Mouse (Mus musculus): ENCODE results near the gene Scrn1. TPM values are rescaled to one million over a fixed set of nuclear protein-coding genes. Genes with fewer than 3 reads are reported as not detected.

The Scrn1 gene
- polyA plus RNA-seq, 1 experiment from 2014 or later = 2.5 TPM

DNA sequence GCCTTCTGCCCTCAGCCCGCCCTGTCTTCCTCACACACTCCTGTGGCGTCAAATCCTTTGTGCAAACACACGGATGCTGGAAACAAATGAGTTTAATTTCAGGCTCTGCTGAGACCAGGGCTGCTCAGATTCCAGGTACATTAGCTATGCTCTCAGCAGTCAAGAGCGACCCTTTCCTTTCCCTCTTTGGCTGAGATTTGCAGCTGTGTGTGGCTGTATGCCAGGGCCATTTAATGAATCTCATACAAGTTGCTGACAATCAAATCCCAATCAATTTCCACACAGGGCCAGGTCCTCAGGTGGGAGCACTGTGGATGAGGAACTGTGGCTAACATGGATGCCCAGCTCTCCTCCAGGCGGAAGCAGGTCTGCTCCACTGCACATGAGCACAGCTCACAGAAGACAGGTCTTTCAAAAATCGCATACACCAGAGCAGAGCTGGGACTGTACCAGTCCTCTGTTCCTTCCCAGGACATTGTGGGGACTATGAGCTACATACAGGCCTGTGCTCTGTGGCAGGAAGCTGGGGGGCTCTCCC, 58.0 kb downstream of the Scrn1 start:
- Histone ChIP-seq H3K4me3 (ENCODE audit: low read depth, low read length) (no peak overlapping the region), H3K9ac (ENCODE audit: low read depth, low read length) (no peak overlapping the region), H3K4me1 (replicated peaks; ENCODE audit: control insufficient read depth, insufficient read depth, low read length) (no peaks in the 10 kb centered on the region), H3K36me3 (ENCODE audit: control insufficient read depth, insufficient read depth) (no peaks in the 10 kb centered on the region), H3K27me3 (replicated peaks; ENCODE audit: control insufficient read depth, insufficient read depth, low read length) (no peaks in the 10 kb centered on the region), H3K27ac (ENCODE audit: low read depth, low read length) (no peak overlapping the region), H3K9me3 (ENCODE audit: control insufficient read depth) (no peaks in the 10 kb centered on the region), H3K4me2 (replicated peaks; ENCODE audit: low read depth) (no peak overlapping the region)
- 56% methylated on average over 6 of the region's 6 CpGs for WGBS
- TF ChIP-seq CTCF (IDR thresholded peaks at IDR 0.05; ENCODE audit: low read depth) = no peak
- no peak for ATAC-seq

DNA sequence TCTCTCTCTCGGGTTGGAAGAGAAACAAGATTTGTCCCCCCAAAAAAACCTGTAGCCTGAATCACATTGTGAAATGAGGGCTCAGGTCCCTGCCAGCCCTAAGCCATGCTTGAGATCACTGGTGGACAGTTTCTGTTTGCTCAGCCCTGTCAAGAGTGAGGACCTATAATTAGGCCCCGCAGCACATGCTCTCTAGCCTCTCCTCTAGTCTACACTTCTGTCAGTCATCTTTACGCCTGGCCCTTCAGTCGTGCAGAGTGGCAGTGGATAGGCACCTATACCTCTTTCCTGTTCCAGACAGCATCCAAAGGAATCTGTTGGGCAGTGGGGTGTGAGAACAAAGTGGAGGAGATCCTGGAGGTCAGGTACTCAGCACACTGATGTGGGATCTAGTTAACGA, 58.5 kb downstream of the Scrn1 start:
- H3K4me3 ChIP-seq (ENCODE audit: low read depth, low read length) = no peak overlapping the region
- no peak overlapping the region for H3K4me2 ChIP-seq (replicated peaks; ENCODE audit: low read depth)
- 62% methylated on average over 5 of the region's 5 CpGs for WGBS

DNA sequence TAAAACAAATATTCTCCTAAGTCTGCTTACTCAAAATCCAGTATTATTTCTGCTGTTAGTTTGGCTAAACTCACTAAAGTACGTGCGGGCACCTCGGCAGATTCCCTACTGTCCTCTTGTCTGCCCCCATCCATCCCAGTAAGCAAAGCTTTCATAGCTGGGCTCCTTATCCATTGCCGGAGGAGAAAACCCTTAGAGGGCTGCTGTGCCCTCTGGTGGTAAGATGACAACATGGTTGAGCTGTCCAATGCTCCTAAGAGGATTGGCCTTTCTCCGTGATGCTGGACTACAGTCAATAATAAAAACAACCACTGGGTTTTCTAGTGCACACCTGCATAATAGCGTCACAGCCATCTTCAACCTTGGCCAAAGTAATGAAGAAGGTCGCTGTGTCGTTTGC, 59.3 kb downstream of the Scrn1 start:
- no peak overlapping the region for H3K4me2 ChIP-seq (replicated peaks; ENCODE audit: low read depth)
- WGBS = 37% methylated on average over 8 of the region's 8 CpGs
- H3K27ac ChIP-seq (ENCODE audit: low read depth, low read length) = no peak overlapping the region
- H3K9ac ChIP-seq (ENCODE audit: low read depth, low read length) = no peak overlapping the region
- ATAC-seq = peak; percentile 53
- H3K36me3 ChIP-seq (ENCODE audit: control insufficient read depth, insufficient read depth) = no peaks in the 10 kb centered on the region
- H3K9me3 ChIP-seq (ENCODE audit: control insufficient read depth) = no peaks in the 10 kb centered on the region
- H3K4me3 ChIP-seq (ENCODE audit: low read depth, low read length) = no peak overlapping the region
- TF ChIP-seq CTCF (IDR thresholded peaks at IDR 0.05; ENCODE audit: low read depth) = peak; percentile 92
- no peaks in the 10 kb centered on the region for H3K4me1 ChIP-seq (replicated peaks; ENCODE audit: control insufficient read depth, insufficient read depth, low read length)
- H3K27me3 ChIP-seq (replicated peaks; ENCODE audit: control insufficient read depth, insufficient read depth, low read length) = no peaks in the 10 kb centered on the region

More for the DNA sequence above, 58.5 kb downstream of the Scrn1 start:
- no peak for ATAC-seq
- no peak overlapping the region for H3K27ac ChIP-seq (ENCODE audit: low read depth, low read length)
- no peaks in the 10 kb centered on the region for H3K36me3 ChIP-seq (ENCODE audit: control insufficient read depth, insufficient read depth)
- H3K9me3 ChIP-seq (ENCODE audit: control insufficient read depth) = no peaks in the 10 kb centered on the region
- H3K9ac ChIP-seq (ENCODE audit: low read depth, low read length) = no peak overlapping the region
- H3K4me1 ChIP-seq (replicated peaks; ENCODE audit: control insufficient read depth, insufficient read depth, low read length) = no peaks in the 10 kb centered on the region
- TF ChIP-seq CTCF (IDR thresholded peaks at IDR 0.05; ENCODE audit: low read depth) = no peak
- no peaks in the 10 kb centered on the region for H3K27me3 ChIP-seq (replicated peaks; ENCODE audit: control insufficient read depth, insufficient read depth, low read length)

DNA sequence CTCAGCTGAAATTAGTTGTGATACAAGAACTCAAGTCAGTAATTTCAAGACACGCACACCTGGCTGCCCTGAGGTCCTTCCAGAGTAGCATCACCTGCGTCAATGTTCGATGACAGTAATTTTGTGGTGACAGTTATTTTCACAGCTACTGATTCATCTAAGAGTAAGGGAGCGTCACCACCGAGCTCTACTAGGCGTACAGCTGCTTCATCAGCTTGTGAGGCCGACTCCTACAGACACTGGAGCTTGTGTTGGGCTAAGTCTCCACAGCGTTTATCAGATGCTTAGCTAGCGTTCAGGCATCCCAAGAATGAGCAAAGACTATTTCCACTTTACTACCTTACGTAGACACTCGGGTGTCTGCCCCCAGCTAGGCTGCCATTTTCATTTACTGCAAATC, 60.0 kb downstream of the Scrn1 start:
- Histone ChIP-seq H3K27ac (ENCODE audit: low read depth, low read length) (no peak overlapping the region), H3K9me3 (ENCODE audit: control insufficient read depth) (no peaks in the 10 kb centered on the region), H3K27me3 (replicated peaks; ENCODE audit: control insufficient read depth, insufficient read depth, low read length) (no peaks in the 10 kb centered on the region), H3K9ac (ENCODE audit: low read depth, low read length) (no peak overlapping the region), H3K4me3 (ENCODE audit: low read depth, low read length) (no peak overlapping the region), H3K4me1 (replicated peaks; ENCODE audit: control insufficient read depth, insufficient read depth, low read length) (no peaks in the 10 kb centered on the region), H3K4me2 (replicated peaks; ENCODE audit: low read depth) (no peak overlapping the region), H3K36me3 (ENCODE audit: control insufficient read depth, insufficient read depth) (no peaks in the 10 kb centered on the region)
- no peak for ATAC-seq
- WGBS = 79% methylated on average over 11 of the region's 11 CpGs
- no peak for TF ChIP-seq CTCF (IDR thresholded peaks at IDR 0.05; ENCODE audit: low read depth)

DNA sequence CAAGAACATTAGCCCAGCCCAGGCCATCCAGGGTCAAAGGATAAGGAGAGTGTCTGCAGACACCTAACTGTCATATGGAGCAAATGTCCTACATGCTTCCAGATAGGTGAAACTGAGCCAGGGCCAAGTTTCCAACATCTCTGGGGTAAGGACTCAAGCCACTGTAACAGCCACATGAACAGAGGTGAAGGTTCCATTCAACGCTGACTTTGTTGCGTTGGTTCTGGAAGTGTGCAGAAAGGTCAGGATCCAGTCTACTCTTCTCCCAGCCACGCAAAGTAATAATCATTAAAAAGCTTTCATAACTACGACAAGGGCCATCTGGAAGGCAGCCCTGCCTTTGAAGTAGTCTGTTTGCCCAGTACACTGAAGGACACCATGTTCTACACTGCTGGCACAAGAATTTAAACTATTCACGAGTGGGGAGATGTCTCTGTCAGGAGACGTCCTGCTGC, 63.6 kb downstream of the Scrn1 start:
- TF ChIP-seq CTCF (IDR thresholded peaks at IDR 0.05; ENCODE audit: low read depth) = no peak
- Histone ChIP-seq H3K27ac (ENCODE audit: low read depth, low read length) (no peak overlapping the region), H3K4me2 (replicated peaks; ENCODE audit: low read depth) (no peak overlapping the region), H3K4me3 (ENCODE audit: low read depth, low read length) (no peak overlapping the region), H3K9me3 (ENCODE audit: control insufficient read depth) (no peaks in the 10 kb centered on the region), H3K27me3 (replicated peaks; ENCODE audit: control insufficient read depth, insufficient read depth, low read length) (no peaks in the 10 kb centered on the region), H3K9ac (ENCODE audit: low read depth, low read length) (no peak overlapping the region), H3K36me3 (ENCODE audit: control insufficient read depth, insufficient read depth) (no peaks in the 10 kb centered on the region), H3K4me1 (replicated peaks; ENCODE audit: control insufficient read depth, insufficient read depth, low read length) (no peaks in the 10 kb centered on the region)
- ATAC-seq = no peak
- WGBS = 57% methylated on average over 6 of the region's 6 CpGs

DNA sequence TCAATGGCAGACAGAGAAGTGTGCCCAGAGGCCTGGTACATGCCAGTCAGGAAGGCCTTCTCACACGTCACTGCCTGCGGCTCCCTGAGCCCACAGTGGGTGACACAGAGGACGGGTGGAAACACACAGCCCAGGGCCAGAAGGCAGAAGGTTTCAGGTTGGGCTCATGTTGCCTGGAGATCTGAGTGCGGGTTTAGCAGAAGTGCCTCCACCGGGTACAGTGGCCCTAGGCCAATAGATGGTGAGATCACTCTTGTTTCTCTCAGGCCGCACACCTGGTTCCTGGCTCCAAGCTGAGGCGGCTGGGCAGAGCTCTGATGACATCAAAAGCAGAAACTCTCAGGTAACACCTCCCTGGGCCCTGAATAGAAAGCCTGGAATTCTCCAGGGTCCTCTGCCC, 70.1 kb downstream of the Scrn1 start:
- H3K27ac ChIP-seq (ENCODE audit: low read depth, low read length) = no peak overlapping the region
- no peak for ATAC-seq
- 90% methylated on average over 7 of the region's 7 CpGs for WGBS

More for the DNA sequence above, 70.1 kb downstream of the Scrn1 start:
- Histone ChIP-seq H3K9me3 (ENCODE audit: control insufficient read depth) (no peaks in the 10 kb centered on the region), H3K4me3 (ENCODE audit: low read depth, low read length) (no peak overlapping the region), H3K4me2 (replicated peaks; ENCODE audit: low read depth) (no peak overlapping the region), H3K4me1 (replicated peaks; ENCODE audit: control insufficient read depth, insufficient read depth, low read length) (no peaks in the 10 kb centered on the region), H3K27me3 (replicated peaks; ENCODE audit: control insufficient read depth, insufficient read depth, low read length) (no peaks in the 10 kb centered on the region), H3K36me3 (ENCODE audit: control insufficient read depth, insufficient read depth) (no peaks in the 10 kb centered on the region), H3K9ac (ENCODE audit: low read depth, low read length) (no peak overlapping the region)
- TF ChIP-seq CTCF (IDR thresholded peaks at IDR 0.05; ENCODE audit: low read depth) = no peak
